Mouse (Mus musculus): ENCODE results near the gene Tmem205. TPM values are rescaled to one million over a fixed set of nuclear protein-coding genes. Genes with fewer than 3 reads are reported as not detected.

Gene Tmem205
- polyA plus RNA-seq, 1 experiment: not detected

DNA sequence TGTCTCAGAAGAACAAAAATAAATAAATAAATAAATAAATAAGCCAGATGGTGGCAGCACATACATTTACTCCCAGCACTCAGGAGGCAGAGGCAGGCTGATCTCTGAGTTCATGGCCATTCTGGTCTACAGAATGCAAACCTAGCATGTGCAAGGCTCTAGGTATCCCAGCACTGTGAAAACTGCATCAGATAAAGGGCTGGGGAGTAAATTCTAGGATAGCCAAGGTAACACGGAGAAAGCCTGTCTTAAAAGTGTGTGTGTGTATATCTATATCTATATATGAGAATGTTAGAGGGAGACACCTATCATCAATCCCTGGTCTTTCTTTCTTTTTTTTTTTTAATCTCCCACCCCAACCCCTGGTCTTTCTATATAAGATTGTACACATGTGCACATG, 1.9 kb downstream of the Tmem205 start:
- Histone ChIP-seq H3K4me3 (ENCODE audit: insufficient read depth, low read depth, low read length) (no peak overlapping the region), H3K27ac (ENCODE audit: insufficient read depth, low read depth, low read length) (no peak overlapping the region), H3K4me1 (ENCODE audit: control insufficient read depth, insufficient read depth, low read length) (peaks cover 9% of the 10 kb centered on the region)
- no peak for TF ChIP-seq POLR2A (IDR thresholded peaks at IDR 0.05; ENCODE audit: insufficient read depth, low read depth, low read length)
- TF ChIP-seq CTCF (IDR thresholded peaks at IDR 0.05; ENCODE audit: insufficient read depth, low read depth, low read length): no peak
- WGBS: 92% methylated on average over 1 of the region's 1 CpGs

DNA sequence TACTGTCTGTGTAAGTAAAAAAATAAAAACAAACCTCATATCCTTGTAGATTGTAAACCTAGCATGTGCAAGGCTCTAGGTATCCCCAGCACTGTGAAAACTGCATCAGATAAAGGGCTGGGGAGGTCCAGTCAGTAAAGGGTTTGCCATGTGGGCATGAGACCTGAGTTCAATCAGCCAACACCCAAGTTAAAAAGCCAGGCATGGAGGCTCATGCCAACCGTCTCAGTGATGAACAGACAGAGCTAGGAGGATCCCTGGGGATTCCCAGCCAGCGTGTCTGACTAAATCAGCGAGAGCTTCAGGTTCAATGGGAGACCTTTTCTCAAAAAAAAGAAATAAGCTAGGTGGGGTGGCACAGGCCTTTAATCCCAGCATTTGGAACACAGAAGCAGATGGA, 2.3 kb downstream of the Tmem205 start:
- 95% methylated on average over 3 of the region's 3 CpGs for WGBS
- H3K27ac ChIP-seq (ENCODE audit: insufficient read depth, low read depth, low read length): no peak overlapping the region
- no peak overlapping the region for H3K4me3 ChIP-seq (ENCODE audit: insufficient read depth, low read depth, low read length)
- peaks cover 9% of the 10 kb centered on the region for H3K4me1 ChIP-seq (ENCODE audit: control insufficient read depth, insufficient read depth, low read length)
- TF ChIP-seq CTCF (IDR thresholded peaks at IDR 0.05; ENCODE audit: insufficient read depth, low read depth, low read length) (no peak), POLR2A (IDR thresholded peaks at IDR 0.05; ENCODE audit: insufficient read depth, low read depth, low read length) (no peak)

DNA sequence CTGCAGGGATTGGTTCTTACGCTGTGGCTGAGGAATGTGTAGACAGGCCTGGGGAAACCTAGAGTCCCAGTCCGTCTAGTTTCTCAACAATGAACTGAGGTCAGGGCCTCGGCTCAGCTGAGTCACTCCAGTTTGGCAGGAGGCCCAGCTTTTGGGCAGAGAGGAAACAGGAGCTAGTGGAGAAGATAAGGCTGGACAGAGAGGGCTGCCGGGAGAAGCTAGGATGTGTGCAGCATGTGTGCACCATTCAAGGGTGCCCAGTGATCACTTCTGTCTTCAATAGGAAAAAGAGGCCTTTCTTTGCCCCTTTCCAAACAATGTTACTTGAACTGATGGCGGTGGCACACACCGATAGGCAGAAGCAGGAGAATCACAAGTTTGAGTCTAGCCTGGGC, 3.3 kb downstream of the Tmem205 start:
- H3K4me3 ChIP-seq (ENCODE audit: insufficient read depth, low read depth, low read length): no peak overlapping the region
- no peak overlapping the region for H3K27ac ChIP-seq (ENCODE audit: insufficient read depth, low read depth, low read length)
- WGBS: 48% methylated on average over 6 of the region's 6 CpGs
- TF ChIP-seq POLR2A (IDR thresholded peaks at IDR 0.05; ENCODE audit: insufficient read depth, low read depth, low read length) (no peak), CTCF (IDR thresholded peaks at IDR 0.05; ENCODE audit: insufficient read depth, low read depth, low read length) (no peak)
- peaks cover 9% of the 10 kb centered on the region for H3K4me1 ChIP-seq (ENCODE audit: control insufficient read depth, insufficient read depth, low read length)

DNA sequence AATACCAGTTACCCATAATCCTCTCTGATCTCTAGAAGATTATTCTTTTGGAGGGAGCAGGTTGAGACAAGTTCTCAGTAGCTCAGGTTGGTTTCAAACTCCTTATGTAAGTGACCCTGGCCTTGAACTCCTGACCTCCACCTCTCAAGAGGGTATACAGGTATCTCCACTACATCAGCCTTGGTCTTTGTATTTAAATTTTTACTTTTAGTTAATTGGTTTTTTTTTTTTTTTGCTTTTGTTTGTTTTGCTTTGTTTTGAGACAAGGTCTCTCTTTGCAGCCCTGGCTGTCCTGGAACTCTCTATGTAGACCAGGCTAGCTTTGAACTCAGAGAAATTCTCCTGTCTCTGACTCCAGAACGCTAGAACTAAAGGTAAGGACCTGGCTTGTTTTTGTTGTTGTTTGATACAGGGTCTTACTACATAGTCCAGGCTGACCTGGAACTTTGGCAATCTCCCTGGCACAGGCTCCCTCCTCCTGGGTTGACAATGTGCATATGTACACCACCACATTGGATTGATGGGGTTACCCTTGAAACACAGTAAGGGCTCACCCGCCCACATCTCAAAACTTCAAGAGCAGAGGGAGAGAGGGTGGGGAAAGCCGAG, 3.8 kb downstream of the Tmem205 start:
- TF ChIP-seq CTCF (IDR thresholded peaks at IDR 0.05; ENCODE audit: insufficient read depth, low read depth, low read length): no peak
- no peak for TF ChIP-seq POLR2A (IDR thresholded peaks at IDR 0.05; ENCODE audit: insufficient read depth, low read depth, low read length)
- 67% methylated on average over 3 of the region's 3 CpGs for WGBS
- no peak overlapping the region for H3K27ac ChIP-seq (ENCODE audit: insufficient read depth, low read depth, low read length)
- H3K4me3 ChIP-seq (ENCODE audit: insufficient read depth, low read depth, low read length): no peak overlapping the region
- peaks cover 9% of the 10 kb centered on the region for H3K4me1 ChIP-seq (ENCODE audit: control insufficient read depth, insufficient read depth, low read length)

DNA sequence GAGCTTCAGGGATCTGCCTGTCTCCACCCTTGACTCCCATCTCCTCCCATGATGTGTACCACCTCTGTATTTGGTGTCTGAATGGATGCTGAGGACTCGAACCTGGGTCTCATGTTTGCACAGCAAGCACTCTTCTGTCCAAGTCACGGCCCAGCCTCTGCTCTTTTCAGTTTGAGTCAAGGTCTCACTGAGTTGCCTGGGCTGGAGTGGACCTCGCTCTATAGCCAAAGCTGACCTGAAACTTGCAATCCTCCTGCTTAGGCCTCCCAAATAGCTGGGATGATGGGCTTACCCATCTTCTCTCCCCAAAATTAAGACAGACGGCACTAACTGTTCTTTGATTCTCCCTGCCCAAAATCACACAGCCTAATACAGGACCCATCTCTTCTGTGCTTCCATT, 4.3 kb downstream of the Tmem205 start:
- H3K4me3 ChIP-seq (ENCODE audit: insufficient read depth, low read depth, low read length): no peak overlapping the region
- TF ChIP-seq POLR2A (IDR thresholded peaks at IDR 0.05; ENCODE audit: insufficient read depth, low read depth, low read length): no peak
- no peak for TF ChIP-seq CTCF (IDR thresholded peaks at IDR 0.05; ENCODE audit: insufficient read depth, low read depth, low read length)
- no peak overlapping the region for H3K27ac ChIP-seq (ENCODE audit: insufficient read depth, low read depth, low read length)
- 90% methylated on average over 4 of the region's 4 CpGs for whole genome bisulfite sequencing
- H3K4me1 ChIP-seq (ENCODE audit: control insufficient read depth, insufficient read depth, low read length): peaks cover 12% of the 10 kb centered on the region

- H3K27ac ChIP-seq (ENCODE audit: insufficient read depth, low read depth, low read length): no peak overlapping the region
- 26% methylated on average over 5 of the region's 5 CpGs for WGBS
- no peak overlapping the region for H3K4me3 ChIP-seq (ENCODE audit: insufficient read depth, low read depth, low read length)
- no peak for TF ChIP-seq CTCF (IDR thresholded peaks at IDR 0.05; ENCODE audit: insufficient read depth, low read depth, low read length)
- TF ChIP-seq POLR2A (IDR thresholded peaks at IDR 0.05; ENCODE audit: insufficient read depth, low read depth, low read length): no peak
- peaks cover 12% of the 10 kb centered on the region for H3K4me1 ChIP-seq (ENCODE audit: control insufficient read depth, insufficient read depth, low read length)
These were observed 8.5 kb downstream of the Tmem205 start for GRCm38 (mm10) chr9:21918692-21919384.

DNA sequence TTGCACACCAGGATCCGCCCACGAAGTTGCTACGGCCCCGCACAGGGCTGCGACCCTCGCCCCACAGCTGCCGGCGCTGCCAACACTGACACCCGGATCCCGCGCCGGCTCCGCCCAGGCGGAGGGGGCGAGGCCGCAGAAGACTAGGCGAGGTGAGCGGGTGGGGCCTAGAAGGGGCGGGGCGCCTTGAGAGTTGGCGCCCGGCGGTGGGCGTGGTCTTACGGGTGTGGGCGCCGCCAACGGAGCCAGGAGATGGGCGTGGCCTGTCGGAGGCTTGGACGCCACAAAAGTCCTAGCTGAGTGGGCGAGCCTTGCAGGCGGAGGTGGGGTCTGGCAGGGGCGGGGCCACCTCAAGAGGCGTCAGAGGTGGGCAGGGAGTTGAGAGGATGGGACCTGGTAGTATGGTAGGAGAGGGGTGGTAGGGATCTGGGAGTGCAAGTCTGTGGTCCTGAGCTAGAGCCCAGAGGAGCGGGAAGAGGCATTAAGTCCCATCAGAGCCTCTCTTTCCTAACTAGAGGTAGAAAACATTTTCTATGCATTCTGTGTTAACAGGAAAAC, 9.2 kb downstream of the Tmem205 start, which contains the start of gene Rab3d:
Gene Rab3d (minus strand): TSS at position 158 of the 558 bp plus-strand sequence.
- Histone ChIP-seq H3K27ac (ENCODE audit: insufficient read depth, low read depth, low read length) (no peak within 1 kb of the TSS), H3K4me1 (ENCODE audit: control insufficient read depth, insufficient read depth, low read length) (peaks cover 11% of the 10 kb centered on the region), H3K4me3 (ENCODE audit: insufficient read depth, low read depth, low read length) (peak within 1 kb of the TSS; percentile 59)
- under 1% methylated on average over 36 of the region's 36 CpGs for WGBS
- TF ChIP-seq CTCF (IDR thresholded peaks at IDR 0.05; ENCODE audit: insufficient read depth, low read depth, low read length) (no peak), POLR2A (IDR thresholded peaks at IDR 0.05; ENCODE audit: insufficient read depth, low read depth, low read length) (peak; percentile 31; the same call in 1 of the 2 replicates)

- TF ChIP-seq POLR2A (IDR thresholded peaks at IDR 0.05; ENCODE audit: insufficient read depth, low read depth, low read length): no peak
- TF ChIP-seq CTCF (IDR thresholded peaks at IDR 0.05; ENCODE audit: insufficient read depth, low read depth, low read length): no peak
- 2% methylated on average over 35 of the region's 35 CpGs for WGBS
- Histone ChIP-seq H3K4me1 (ENCODE audit: control insufficient read depth, insufficient read depth, low read length) (peaks cover 11% of the 10 kb centered on the region), H3K27ac (ENCODE audit: insufficient read depth, low read depth, low read length) (no peak overlapping the region), H3K4me3 (ENCODE audit: insufficient read depth, low read depth, low read length) (peak overlapping the region; percentile 59)
These were observed 9.8 kb downstream of the Tmem205 start for GRCm38 (mm10) chr9:21917493-21918034.
